Mouse (Mus musculus): ENCODE measurements around the gene Gm3435.

- no peak for TF ChIP-seq POLR2A (IDR thresholded peaks at IDR 0.05; ENCODE audit: low read depth, low read length)
- no peak for TF ChIP-seq CTCF (conservative IDR thresholded peaks at IDR 0.05; ENCODE audit: insufficient read depth, insufficient read length, low read depth, low read length)
Observed at GRCm38 (mm10) chr17:15055925-15056324, 45.9 kb downstream of the Gm3435 start.
